In the genomic region with DNA sequence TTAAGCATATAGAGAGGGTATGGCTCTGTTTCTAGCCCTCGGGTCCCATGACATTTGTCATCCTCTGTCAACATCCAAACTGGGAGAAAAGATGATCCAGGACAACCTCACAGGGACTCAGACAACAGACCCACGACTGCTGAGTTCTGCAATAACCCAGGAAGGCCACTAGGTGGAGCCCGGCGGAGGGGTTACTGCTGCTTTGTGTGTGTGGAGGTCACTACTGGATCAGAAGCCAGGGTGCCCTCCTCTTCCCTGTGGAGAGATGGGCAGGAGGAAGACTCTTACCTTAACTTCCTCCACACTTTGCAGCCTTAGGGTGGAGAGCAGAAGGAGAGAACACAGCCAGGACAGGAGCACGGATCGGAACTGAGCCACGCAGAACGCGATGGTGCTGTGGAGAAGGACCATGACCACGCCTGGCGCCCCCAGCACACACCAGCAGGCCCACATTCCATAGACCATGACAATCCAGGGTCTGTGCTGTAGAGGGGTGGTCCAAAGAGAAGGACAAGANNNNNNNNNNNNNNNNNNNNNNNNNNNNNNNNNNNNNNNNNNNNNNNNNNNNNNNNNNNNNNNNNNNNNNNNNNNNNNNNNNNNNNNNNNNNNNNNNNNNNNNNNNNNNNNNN, we compare ENCODE assay signal across 9 mouse cellular contexts. TPM values are rescaled to one million over a fixed set of nuclear protein-coding genes. Genes with fewer than 3 reads are reported as not detected.
DNase-seq lines count a peak whose midpoint lies in the region; ATAC-seq and TF ChIP-seq lines count a peak whose summit lies in the region.
"Had no signal": no experiment of that assay in that cellular context is flagged by ENCODE, and none has a peak within 500 bp of the region (broad histone marks: within the 10 kb centered on the region; RNA-seq: fewer than 3 reads in every experiment).

No protein-coding gene starts in this region.

- no peak overlapping the region for H3K4me2 ChIP-seq in hindbrain, postnatal 0 days (ENCODE audit: low read depth, low read length)
- no peak overlapping the region for H3K4me2 ChIP-seq in midbrain, embryonic 12.5 days (replicated peaks)

- peak; percentile 94 for TF ChIP-seq CTCF in hindbrain, postnatal 0 days (IDR thresholded peaks at IDR 0.05; ENCODE audit: low read depth)

- peak; percentile 77 for ATAC-seq in hindbrain, postnatal 0 days
- peak; percentile 62 for ATAC-seq in midbrain, embryonic 12.5 days (ENCODE audit: low FRiP score, low read depth)

- WGBS in hindbrain, postnatal 0 days: 56% methylated on average over 11 of the region's 11 CpGs
- 48% methylated on average over 11 of the region's 11 CpGs for WGBS in limb, embryonic 10.5 days
- 53% methylated on average over 11 of the region's 11 CpGs for WGBS in midbrain, embryonic 12.5 days

- H3K27me3 ChIP-seq in hindbrain, postnatal 0 days (ENCODE audit: insufficient read depth, low read length): no peaks in the 10 kb centered on the region
- no peaks in the 10 kb centered on the region for H3K27me3 ChIP-seq in limb, embryonic 10.5 days (ENCODE audit: low read depth, poor library complexity, severe bottlenecking)
- no peaks in the 10 kb centered on the region for H3K27me3 ChIP-seq in midbrain, embryonic 12.5 days

- no peaks in the 10 kb centered on the region for H3K36me3 ChIP-seq in hindbrain, postnatal 0 days (ENCODE audit: insufficient read depth, low read length)
- no peaks in the 10 kb centered on the region for H3K36me3 ChIP-seq in limb, embryonic 10.5 days
- H3K36me3 ChIP-seq in midbrain, embryonic 12.5 days: no peaks in the 10 kb centered on the region

- H3K27ac ChIP-seq in hindbrain, postnatal 0 days: no peak overlapping the region
- peak overlapping the region; percentile 28; the same call in 1 of the 2 replicates for H3K27ac ChIP-seq in limb, embryonic 10.5 days
- no peak overlapping the region for H3K27ac ChIP-seq in midbrain, embryonic 12.5 days (replicated peaks)

- peak; percentile 65 to 73 for DNase-seq in left cerebral cortex, adult 18-20 months (ENCODE audit: low spot score in 2 of 2)
- no peak for DNase-seq in left cerebral cortex, adult 11 months (ENCODE audit: low spot score)
- DNase-seq in cerebellum, adult 9-11 months: peak; percentile 44
- DNase-seq in frontal cortex, postnatal 36 days (ENCODE audit: low spot score in 2 of 2): peak; percentile 50 to 53
- DNase-seq in hindbrain, postnatal 0 days (ENCODE audit: low spot score): peak; percentile 72
- DNase-seq in limb, embryonic 10.5 days (ENCODE audit: low spot score): peak; percentile 86
- peak; percentile 32 to 76 for DNase-seq in spleen, postnatal 10 days (ENCODE audit: low spot score in 2 of 2)

- H3K9me3 ChIP-seq in hindbrain, postnatal 0 days (ENCODE audit: low read length): no peaks in the 10 kb centered on the region
- no peaks in the 10 kb centered on the region for H3K9me3 ChIP-seq in limb, embryonic 10.5 days (replicated peaks)
- H3K9me3 ChIP-seq in midbrain, embryonic 12.5 days: no peaks in the 10 kb centered on the region

- H3K4me3 ChIP-seq in hindbrain, postnatal 0 days (ENCODE audit: low read length): no peak overlapping the region
- no peak overlapping the region for H3K4me3 ChIP-seq in limb, embryonic 10.5 days
- no peak overlapping the region for H3K4me3 ChIP-seq in midbrain, embryonic 12.5 days
- H3K4me3 ChIP-seq: myocyte had no signal

- no peak overlapping the region for H3K9ac ChIP-seq in hindbrain, postnatal 0 days (replicated peaks; ENCODE audit: low read length)
- H3K9ac ChIP-seq in midbrain, embryonic 12.5 days (replicated peaks): no peak overlapping the region

- H3K4me1 ChIP-seq in hindbrain, postnatal 0 days (ENCODE audit: insufficient read depth, low read length): no peaks in the 10 kb centered on the region
- no peaks in the 10 kb centered on the region for H3K4me1 ChIP-seq in limb, embryonic 10.5 days
- H3K4me1 ChIP-seq in midbrain, embryonic 12.5 days: no peaks in the 10 kb centered on the region

RNA-seq across cellular contexts. Expression of a gene that starts 43.9 kb away (rescaled TPM):
- total RNA-seq in left cerebral cortex, adult 18-20 months (2021): 1 to 10 TPM; 1.3 to 1.7 TPM
- 5.4 and 6.9 TPM in 2 replicates for total RNA-seq in hindbrain, postnatal 0 days (2014; rRNA removed)
- 3.5 and 3.7 TPM in 2 replicates for polyA plus RNA-seq in hindbrain, postnatal 0 days (2015; fragmentation: Nextera tagmentation; extraction: Ambion mirVana)
- polyA plus RNA-seq in limb, embryonic 10.5 days (2016; fragmentation: Nextera tagmentation; extraction: Ambion mirVana): 13.2 and 13.7 TPM in 2 replicates
- 6.5 and 8.1 TPM in 2 replicates for polyA plus RNA-seq in midbrain, embryonic 12.5 days (2016; fragmentation: Nextera tagmentation; extraction: Ambion mirVana)
